Mouse (Mus musculus) kidney, embryonic 16.5 days (tissue): ENCODE results near the gene Slc8a1. TPM values are rescaled to one million over a fixed set of nuclear protein-coding genes. Genes with fewer than 3 reads are reported as not detected.

Source experiments
- ATAC-seq: fragments of 200-750 bp; cut with Nextera tagmentation; 2 replicates; pipeline ENCODE4 v1.8.0; 2017; ENCODE audit warnings: moderate TSS enrichment; ENCODE audit not compliant: low FRiP score, low TSS enrichment
- H3K27ac ChIP-seq: fragments of 300-500 bp; sonication (generic); 2 replicates; pipeline ENCODE4 v1.5.1; 2014; ENCODE audit warnings: low read length
- H3K27me3 ChIP-seq: fragments of 300-500 bp; sonication (generic); 2 replicates; pipeline ENCODE4 v1.6.1; 2014; ENCODE audit warnings: low read length, control low read depth, mixed read lengths; ENCODE audit not compliant: insufficient read depth
- H3K36me3 ChIP-seq: fragments of 300-500 bp; sonication (generic); 2 replicates; pipeline ENCODE4 v1.6.1; 2014; ENCODE audit warnings: low read length, control low read depth, mixed read lengths; ENCODE audit not compliant: insufficient read depth
- H3K4me1 ChIP-seq: fragments of 300-500 bp; sonication (generic); 2 replicates; pipeline ENCODE4 v1.6.1; 2014; ENCODE audit warnings: low read length, control low read depth, mixed read lengths; ENCODE audit not compliant: insufficient read depth
- H3K4me2 ChIP-seq: fragments of 300-500 bp; sonication (generic); replicated peaks from 2 replicates; pipeline ENCODE4 v1.6.1; 2014; ENCODE audit warnings: low read depth, low read length
- H3K4me3 ChIP-seq: fragments of 300-500 bp; sonication (generic); 2 replicates; pipeline ENCODE4 v1.5.1; 2014; ENCODE audit warnings: mild to moderate bottlenecking, low read length
- H3K9ac ChIP-seq: fragments of 300-500 bp; sonication (generic); replicated peaks from 2 replicates; pipeline ENCODE4 v1.6.1; 2014; ENCODE audit warnings: low read length
- H3K9me3 ChIP-seq: fragments of 300-500 bp; sonication (generic); 2 replicates; pipeline ENCODE4 v1.6.1; 2016; ENCODE audit warnings: low read length, control low read depth
- WGBS: fragments of 180-500 bp; shearing (Covaris S2); extraction: QIAGEN DNeasy Blood & Tissue Kit; methylation state at CpG from one replicate; pipeline ENCODE4 v1.1.7; 2014; 5-methylcytosine and 5-hydroxymethylcytosine counted together
- polyA plus RNA-seq: library from polyadenylated mRNA; unstranded; fragments of >200 nt; fragmentation: Nextera tagmentation; extraction: Ambion mirVana; gene quantifications from 2 replicates; pipeline ENCODE4 v1.2.1, GENCODE M21; 2015

The Slc8a1 gene
- polyA plus RNA-seq, 1 experiment from 2014 or later = 12.8 TPM

DNA sequence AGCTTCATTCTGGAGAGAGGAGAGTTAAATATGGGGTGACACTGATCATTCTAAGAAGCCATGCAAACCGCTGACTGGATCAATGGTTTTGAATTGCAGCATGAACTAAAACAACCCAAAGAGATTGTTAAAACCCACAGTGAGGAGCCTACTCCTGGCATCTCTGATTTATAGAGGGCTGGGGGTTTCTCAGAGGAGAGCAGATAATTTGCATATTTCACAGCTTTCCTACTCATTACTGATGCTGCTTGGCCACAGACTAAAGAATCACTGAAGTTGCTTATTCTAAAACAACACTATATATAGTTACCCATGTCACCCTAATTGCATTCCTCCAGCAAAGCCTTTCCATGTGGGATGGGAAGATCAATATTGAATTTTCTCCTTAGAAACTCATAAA lies 361.0 kb downstream of the Slc8a1 start:
- no peaks in the 10 kb centered on the region for H3K4me1 ChIP-seq
- H3K4me2 ChIP-seq = no peak overlapping the region
- no peaks in the 10 kb centered on the region for H3K9me3 ChIP-seq
- ATAC-seq = no peak
- WGBS = 30% methylated on average over 1 of the region's 1 CpGs
- no peak overlapping the region for H3K27ac ChIP-seq
- H3K27me3 ChIP-seq = no peaks in the 10 kb centered on the region
- no peak overlapping the region for H3K4me3 ChIP-seq
- no peaks in the 10 kb centered on the region for H3K36me3 ChIP-seq
- no peak overlapping the region for H3K9ac ChIP-seq

DNA sequence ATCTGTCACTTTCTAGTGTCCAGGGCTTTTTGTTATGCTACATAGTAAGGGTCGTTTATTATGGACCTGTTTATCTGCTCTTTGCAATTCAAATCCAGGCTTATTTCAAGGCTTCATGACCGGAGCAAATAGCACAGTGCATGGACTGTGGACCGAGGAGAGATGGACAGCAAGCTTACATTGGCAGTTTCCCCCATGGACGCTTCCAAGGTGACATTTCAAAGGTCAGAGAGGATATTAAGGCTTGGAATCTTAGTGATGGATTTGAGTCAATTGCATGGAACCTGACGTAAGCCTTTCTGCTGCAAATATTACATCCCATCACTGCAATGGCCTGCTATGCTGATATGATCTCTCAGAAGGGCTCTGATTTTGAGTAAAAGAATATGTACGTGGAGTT lies 362.3 kb downstream of the Slc8a1 start:
- H3K36me3 ChIP-seq = no peaks in the 10 kb centered on the region
- H3K4me3 ChIP-seq = no peak overlapping the region
- no peaks in the 10 kb centered on the region for H3K9me3 ChIP-seq
- no peaks in the 10 kb centered on the region for H3K27me3 ChIP-seq
- H3K27ac ChIP-seq = no peak overlapping the region
- H3K9ac ChIP-seq = no peak overlapping the region
- 85% methylated on average over 6 of the region's 6 CpGs for WGBS
- ATAC-seq = no peak
- H3K4me1 ChIP-seq = no peaks in the 10 kb centered on the region
- no peak overlapping the region for H3K4me2 ChIP-seq

DNA sequence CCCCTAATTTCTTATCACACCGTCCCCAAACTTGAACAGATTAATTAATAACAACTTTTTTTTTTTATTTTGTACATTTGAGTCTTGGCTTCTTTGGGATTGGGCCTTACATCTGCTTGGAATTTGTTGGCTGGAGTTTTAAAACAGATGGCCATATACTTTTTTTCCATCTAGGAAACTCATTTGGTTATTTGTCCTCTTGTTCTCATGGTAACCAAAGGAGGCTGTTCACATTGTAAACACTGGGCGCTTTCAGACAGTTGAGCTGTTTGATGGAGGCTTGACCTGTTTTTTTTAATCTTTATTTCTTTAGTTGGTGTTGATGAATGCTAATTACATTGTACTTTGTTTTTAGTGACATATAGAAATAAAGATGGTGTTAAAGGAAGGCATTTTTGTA lies 369.1 kb downstream of the Slc8a1 start:
- H3K4me3 ChIP-seq = no peak overlapping the region
- 90% methylated on average over 2 of the region's 2 CpGs for WGBS
- H3K27me3 ChIP-seq = no peaks in the 10 kb centered on the region
- H3K4me2 ChIP-seq = no peak overlapping the region
- ATAC-seq = no peak
- H3K9me3 ChIP-seq = no peaks in the 10 kb centered on the region
- no peak overlapping the region for H3K9ac ChIP-seq
- no peaks in the 10 kb centered on the region for H3K4me1 ChIP-seq
- H3K27ac ChIP-seq = no peak overlapping the region
- H3K36me3 ChIP-seq = no peaks in the 10 kb centered on the region

DNA sequence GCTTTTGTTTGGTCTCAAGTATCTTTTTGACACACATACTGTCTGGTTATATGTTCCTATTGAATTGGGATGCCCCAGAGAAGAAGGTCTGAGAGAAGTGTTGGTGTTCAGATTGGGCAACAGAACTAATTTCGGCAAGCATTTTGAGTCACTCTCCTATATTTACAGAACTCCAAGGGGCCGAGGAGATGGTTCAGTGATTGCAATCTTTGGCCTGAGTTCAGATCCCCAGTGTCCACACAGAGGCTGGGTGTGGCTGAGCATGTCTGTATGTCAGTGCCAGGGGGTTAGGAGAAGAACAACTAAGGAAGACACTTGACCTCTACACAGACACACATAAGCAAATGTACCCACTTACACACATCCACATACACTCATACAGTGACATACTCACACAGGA lies 369.7 kb downstream of the Slc8a1 start:
- Histone ChIP-seq H3K4me3 (no peak overlapping the region), H3K27me3 (no peaks in the 10 kb centered on the region), H3K9me3 (no peaks in the 10 kb centered on the region), H3K9ac (no peak overlapping the region), H3K36me3 (no peaks in the 10 kb centered on the region), H3K4me1 (no peaks in the 10 kb centered on the region), H3K27ac (no peak overlapping the region), H3K4me2 (no peak overlapping the region)
- WGBS = 85% methylated on average over 2 of the region's 2 CpGs
- no peak for ATAC-seq

DNA sequence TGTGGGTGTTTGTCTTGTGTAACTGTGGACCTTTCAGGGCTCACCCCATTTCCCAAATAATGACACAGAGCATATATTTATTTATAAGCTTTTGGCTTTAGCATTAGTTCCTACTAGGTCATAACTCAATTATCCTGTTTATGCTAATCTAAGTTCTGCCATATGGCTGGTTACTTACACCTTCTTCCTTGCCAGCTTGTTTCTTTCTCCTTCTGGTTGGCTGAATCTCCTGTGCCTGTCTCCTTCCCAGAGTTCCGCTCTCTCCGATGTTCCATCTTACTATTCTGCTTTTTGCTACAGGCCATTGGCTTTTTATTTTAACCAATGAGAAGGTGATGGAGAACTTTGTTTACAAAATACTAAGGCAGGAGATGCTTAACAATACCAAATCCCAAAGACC lies 374.8 kb downstream of the Slc8a1 start:
- ATAC-seq = no peak
- H3K36me3 ChIP-seq = no peaks in the 10 kb centered on the region
- no peaks in the 10 kb centered on the region for H3K9me3 ChIP-seq
- WGBS = 97% methylated on average over 2 of the region's 2 CpGs
- H3K27me3 ChIP-seq = no peaks in the 10 kb centered on the region
- no peaks in the 10 kb centered on the region for H3K4me1 ChIP-seq
- H3K9ac ChIP-seq = no peak overlapping the region
- no peak overlapping the region for H3K4me2 ChIP-seq
- no peak overlapping the region for H3K4me3 ChIP-seq
- H3K27ac ChIP-seq = no peak overlapping the region

DNA sequence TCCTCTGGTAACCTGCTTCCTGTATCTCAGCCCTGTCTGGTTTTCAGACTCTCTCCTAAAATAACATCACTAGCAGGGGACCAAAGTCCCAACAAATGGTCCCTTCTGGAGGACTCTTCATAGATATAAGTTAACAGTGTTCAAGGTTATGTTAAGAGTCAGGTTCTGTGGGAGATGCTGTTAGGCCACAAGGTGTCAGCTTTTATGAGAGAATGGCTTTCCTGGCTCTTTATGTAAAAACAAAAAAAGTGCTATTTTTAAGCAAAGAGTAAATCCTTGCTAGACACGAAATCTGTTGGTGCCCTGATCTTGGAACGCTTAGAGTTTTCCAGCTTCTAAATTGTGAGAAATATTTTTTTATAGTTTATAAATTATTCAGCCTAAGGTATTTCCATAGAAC lies 377.6 kb downstream of the Slc8a1 start:
- Histone ChIP-seq H3K4me3 (no peak overlapping the region), H3K4me2 (no peak overlapping the region), H3K9me3 (peaks cover 8% of the 10 kb centered on the region), H3K4me1 (no peaks in the 10 kb centered on the region), H3K27me3 (no peaks in the 10 kb centered on the region), H3K27ac (no peak overlapping the region), H3K36me3 (no peaks in the 10 kb centered on the region), H3K9ac (no peak overlapping the region)
- no peak for ATAC-seq
- WGBS = 44% methylated on average over 2 of the region's 2 CpGs

DNA sequence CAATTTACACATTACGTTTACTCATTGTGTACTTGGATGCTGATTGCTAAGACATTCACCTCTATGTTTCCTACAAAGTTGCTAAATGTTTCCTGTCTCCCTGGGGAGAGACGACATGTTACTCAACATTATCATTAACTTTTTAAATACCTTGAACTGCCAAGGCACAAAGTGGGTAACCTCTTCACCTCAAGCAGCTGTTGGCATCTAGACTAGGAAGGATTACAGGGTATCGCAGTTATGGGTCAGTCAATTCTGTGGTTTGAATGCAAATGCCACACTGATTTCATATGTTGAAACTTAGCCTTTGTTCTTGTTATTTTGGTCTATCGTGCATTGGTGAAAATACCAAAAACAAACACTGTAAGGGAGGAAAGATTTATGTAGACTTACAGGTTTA lies 378.1 kb downstream of the Slc8a1 start:
- WGBS = 63% methylated on average over 4 of the region's 4 CpGs
- Histone ChIP-seq H3K27ac (no peak overlapping the region), H3K9me3 (peaks cover 13% of the 10 kb centered on the region), H3K4me2 (no peak overlapping the region), H3K36me3 (no peaks in the 10 kb centered on the region), H3K9ac (no peak overlapping the region), H3K27me3 (no peaks in the 10 kb centered on the region), H3K4me1 (no peaks in the 10 kb centered on the region), H3K4me3 (no peak overlapping the region)
- ATAC-seq = no peak

DNA sequence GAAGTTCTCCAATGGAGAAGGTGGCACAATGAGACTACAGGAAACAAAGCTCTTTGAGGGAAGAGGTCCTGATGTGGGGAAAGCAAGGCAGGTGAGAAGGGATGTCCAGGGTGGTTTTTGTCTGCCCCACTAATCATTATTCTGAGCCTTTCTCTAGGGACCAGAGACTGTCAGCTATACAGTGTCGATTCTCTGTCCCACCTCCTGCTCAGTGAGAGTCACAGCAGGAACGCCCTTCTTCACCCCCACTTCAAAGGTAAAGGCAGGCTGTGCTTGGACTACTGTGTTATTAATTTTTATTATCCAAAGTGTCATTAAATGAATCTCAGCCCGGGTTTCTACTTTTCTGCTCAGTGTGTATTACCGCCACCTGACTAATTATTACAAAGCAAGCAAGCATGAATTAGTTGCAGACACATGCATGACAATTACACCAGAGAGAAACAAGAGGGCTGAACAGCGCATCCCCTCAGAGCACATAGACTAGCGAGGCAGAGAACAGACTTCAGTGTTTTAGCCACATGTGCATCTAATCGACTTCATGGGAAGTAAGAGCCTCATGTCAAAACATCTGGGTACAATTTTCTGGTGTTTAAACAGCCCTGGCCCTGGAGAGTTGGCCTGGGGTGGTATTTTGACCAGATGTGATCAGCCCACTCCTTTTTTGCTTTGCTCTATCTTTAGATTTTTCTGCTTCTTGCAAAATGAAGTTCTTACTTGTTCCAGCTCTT lies 402.0 kb downstream of the Slc8a1 start:
- Histone ChIP-seq H3K27ac (peak overlapping the region; percentile 34; the same call in 1 of the 2 replicates), H3K4me2 (no peak overlapping the region), H3K27me3 (no peaks in the 10 kb centered on the region), H3K4me1 (peaks cover 3% of the 10 kb centered on the region; the same call in 1 of the 2 replicates), H3K9ac (no peak overlapping the region), H3K4me3 (no peak overlapping the region), H3K9me3 (no peaks in the 10 kb centered on the region), H3K36me3 (no peaks in the 10 kb centered on the region)
- WGBS = 46% methylated on average over 7 of the region's 7 CpGs
- no peak for ATAC-seq

DNA sequence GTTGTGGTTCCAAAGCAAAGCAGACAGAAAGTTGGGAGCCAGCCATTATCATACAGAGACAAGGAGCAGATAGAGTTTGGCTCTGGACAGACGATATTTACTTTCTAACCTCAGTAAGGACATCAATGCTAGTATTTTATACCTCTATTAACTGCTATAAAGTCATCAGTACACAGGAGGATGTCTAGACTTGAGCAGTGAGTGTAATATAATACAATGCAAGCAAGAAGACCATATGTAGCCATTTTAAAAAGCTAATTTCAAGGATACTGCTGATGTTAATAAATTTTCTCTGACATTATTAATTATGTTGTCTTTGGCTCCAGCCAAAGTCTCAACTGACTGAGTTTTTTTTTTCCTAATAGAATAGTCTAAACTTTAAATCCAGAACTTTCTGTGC lies 402.7 kb downstream of the Slc8a1 start:
- peaks cover 3% of the 10 kb centered on the region; the same call in 1 of the 2 replicates for H3K4me1 ChIP-seq
- H3K36me3 ChIP-seq = no peaks in the 10 kb centered on the region
- H3K4me2 ChIP-seq = no peak overlapping the region
- 0 out of 2 replicates have a peak, but pooled peaks have one; percentile 46 for ATAC-seq
- no peaks in the 10 kb centered on the region for H3K27me3 ChIP-seq
- H3K9ac ChIP-seq = no peak overlapping the region
- H3K4me3 ChIP-seq = no peak overlapping the region
- H3K27ac ChIP-seq = no peak overlapping the region
- 16% methylated on average over 1 of the region's 1 CpGs for WGBS
- H3K9me3 ChIP-seq = no peaks in the 10 kb centered on the region
